Mouse (Mus musculus): Measurements from ENCODE around the gene Cep89.

Cep89 gene

GRCm38 (mm10) chr7:35485126-35485525, 88.3 kb downstream of the Cep89 start:
- DNase-seq (ENCODE audit: low spot score in 2 of 2), result no peak

- DNase-seq (ENCODE audit: low spot score in 2 of 2), result no peak
Measured at GRCm38 (mm10) chr7:35486553-35486952, 89.7 kb downstream of the Cep89 start.
